Mouse (Mus musculus): ENCODE measurements around the gene Mfap1a. TPM values are rescaled to one million over a fixed set of nuclear protein-coding genes. Genes with fewer than 3 reads are reported as not detected.

The Mfap1a gene
- polyA plus RNA-seq (2017; shearing (Covaris generic)): 36.1 TPM

GRCm38 (mm10) chr2:121505942-121506882 lies at the start of gene Mfap1a, which contains the start of gene Wdr76:
Mfap1a (minus strand) TSS chr2:121506665.
Wdr76 (plus strand) TSS chr2:121506723.

GRCm38 (mm10) chr2:121473301-121474179 lies 32.9 kb downstream of the Mfap1a start, which contains the start of gene Mfap1b:
Mfap1b (minus strand) TSS chr2:121474067.

GRCm38 (mm10) chr2:121456692-121457642 lies 49.5 kb downstream of the Mfap1a start, which contains the start of gene Serinc4:
Serinc4 (minus strand) TSS chr2:121456781.

GRCm38 (mm10) chr2:121452990-121453389 lies 53.5 kb downstream of the Mfap1a start, which contains the start of gene Hypk:
Hypk (plus strand) TSS chr2:121453290.

GRCm38 (mm10) chr2:121448739-121449535 lies 57.5 kb downstream of the Mfap1a start, which contains the start of gene Serf2:
Serf2 (plus strand) TSS chr2:121449195.

GRCm38 (mm10) chr2:121444178-121444577 lies 62.3 kb downstream of the Mfap1a start, which contains the start of gene Ell3:
Ell3 (minus strand) TSS chr2:121444278.

Other genes starting within 250 kb of the Mfap1a start
- 82.4 TPM for gene Trp53bp1, start 235.3 kb downstream of the Mfap1a start, polyA plus RNA-seq (2017; shearing (Covaris generic))
- gene Map1a, start 217.1 kb downstream of the Mfap1a start, polyA plus RNA-seq (2017; shearing (Covaris generic)): 0.06 TPM
- gene Ppip5k1, start 151.3 kb downstream of the Mfap1a start, polyA plus RNA-seq (2017; shearing (Covaris generic)): 15.4 TPM
- not detected for gene Ckmt1, start 149.0 kb downstream of the Mfap1a start, polyA plus RNA-seq (2017; shearing (Covaris generic))
- 0.16 TPM for gene Strc, start 119.5 kb downstream of the Mfap1a start, polyA plus RNA-seq (2017; shearing (Covaris generic))
- gene Pdia3, start 92.9 kb downstream of the Mfap1a start, polyA plus RNA-seq (2017; shearing (Covaris generic)): 623 TPM
- 2.0 TPM for gene Catsper2, start 92.9 kb downstream of the Mfap1a start, polyA plus RNA-seq (2017; shearing (Covaris generic))
- 0.87 TPM for gene Ell3, start 62.4 kb downstream of the Mfap1a start, polyA plus RNA-seq (2017; shearing (Covaris generic))
- gene Serf2, start 57.5 kb downstream of the Mfap1a start, polyA plus RNA-seq (2017; shearing (Covaris generic)): 565 TPM
- 143 TPM for gene Hypk, start 53.4 kb downstream of the Mfap1a start, polyA plus RNA-seq (2017; shearing (Covaris generic))
- gene Serinc4, start 49.9 kb downstream of the Mfap1a start, polyA plus RNA-seq (2017; shearing (Covaris generic)): not detected
- gene Mfap1b, start 32.6 kb downstream of the Mfap1a start, polyA plus RNA-seq (2017; shearing (Covaris generic)): 103 TPM
- 8.7 TPM for gene Wdr76, start 58 bp upstream of the Mfap1a start, polyA plus RNA-seq (2017; shearing (Covaris generic))